Mouse (Mus musculus) CH12.LX (cell line): ENCODE data around the gene She. TPM values are rescaled to one million over a fixed set of nuclear protein-coding genes. Genes with fewer than 3 reads are reported as not detected.

Source experiments
- DNase-seq: peaks from one replicate; pipeline ENCODE4 v3.0.0-alpha.2; 2013; ENCODE audit errors: extremely low read depth
- H3K27ac ChIP-seq: 2 replicates; pipeline ENCODE4 v1.5.1; 2012; ENCODE audit warnings: low read depth, mild to moderate bottlenecking, control low read depth, moderate library complexity; ENCODE audit not compliant: insufficient read depth
- H3K27me3 ChIP-seq: replicated peaks from 2 replicates; pipeline ENCODE3; 2012; ENCODE audit warnings: inconsistent platforms
- H3K36me3 ChIP-seq, 2 experiments: replicated peaks in 1 of 2; 2 replicates each; pipeline versions ENCODE3 to v1.6.1; 2012; ENCODE audit warnings: inconsistent platforms in 1 of 2, low read length in 1 of 2, mild to moderate bottlenecking in 1 of 2, mixed read lengths in 1 of 2, moderate library complexity in 1 of 2; ENCODE audit not compliant: control insufficient read depth in 1 of 2, insufficient read depth in 1 of 2
- H3K4me1 ChIP-seq, 2 experiments: 2 replicates each; pipeline ENCODE4 v1.6.1; 2012; ENCODE audit warnings: inconsistent platforms in 1 of 2, moderate library complexity in 1 of 2; ENCODE audit not compliant: insufficient read depth in 2 of 2, control insufficient read depth in 1 of 2
- H3K4me2 ChIP-seq: 2 replicates; pipeline ENCODE4 v1.6.1; 2012; ENCODE audit warnings: low read depth, mild to moderate bottlenecking, control low read depth; ENCODE audit not compliant: poor library complexity, insufficient read depth, severe bottlenecking
- H3K4me3 ChIP-seq, 3 experiments: fragments of 150-350 bp in 1 of 3; sonication (generic) in 1 of 3; replicated peaks in 1 of 3; 2 replicates each; pipeline versions ENCODE3 to v1.5.1; 2011 to 2012; ENCODE audit warnings: low read depth in 2 of 3, low read length in 2 of 3, mild to moderate bottlenecking in 2 of 3, moderate library complexity in 2 of 3, control low read depth in 1 of 3, improper control_type of control experiment in 1 of 3, inconsistent platforms in 1 of 3, mixed read lengths in 1 of 3; ENCODE audit not compliant: poor library complexity in 1 of 3
- H3K79me2 ChIP-seq: replicated peaks from 2 replicates; pipeline ENCODE4 v1.6.1; 2012; ENCODE audit warnings: mild to moderate bottlenecking, moderate library complexity; ENCODE audit not compliant: control insufficient read depth, poor library complexity, insufficient read depth, severe bottlenecking; ENCODE audit errors: extremely low read depth
- H3K9ac ChIP-seq: 2 replicates; pipeline ENCODE4 v1.6.1; 2012; ENCODE audit warnings: low read depth, mild to moderate bottlenecking, control low read depth, moderate library complexity; ENCODE audit not compliant: insufficient read depth
- H3K9me3 ChIP-seq: replicated peaks from 2 replicates; pipeline ENCODE3; 2012; ENCODE audit warnings: low read length, inconsistent platforms, mixed read lengths
- BHLHE40 ChIP-seq: IDR thresholded peaks from 2 replicates; pipeline ENCODE4 v1.6.1; 2011; ENCODE audit warnings: mild to moderate bottlenecking, low read depth, low read length, improper control_type of control experiment
- CHD1 ChIP-seq: IDR thresholded peaks from 2 replicates; pipeline ENCODE4 v1.6.1; 2012; ENCODE audit warnings: low read depth, low read length, improper control_type of control experiment, inconsistent platforms
- CTCF ChIP-seq, 2 experiments: IDR thresholded peaks in 1 of 2; conservative IDR thresholded peaks in 1 of 2; 2 replicates each; pipeline ENCODE4 v1.5.1; 2011 to 2012; ENCODE audit warnings: low read depth in 2 of 2, low read length in 2 of 2, improper control_type of control experiment in 1 of 2, inconsistent platforms in 1 of 2, mild to moderate bottlenecking in 1 of 2, moderate library complexity in 1 of 2
- E2F4 ChIP-seq: IDR thresholded peaks from 2 replicates; pipeline ENCODE4 v1.6.1; 2011; ENCODE audit warnings: low read depth, low read length, improper control_type of control experiment; ENCODE audit not compliant: insufficient replicate concordance
- ETS1 ChIP-seq: conservative IDR thresholded peaks from 2 replicates; pipeline ENCODE4 v1.6.1; 2012; ENCODE audit warnings: low read depth, mild to moderate bottlenecking, inconsistent platforms, low read length, improper control_type of control experiment, moderate library complexity
- HCFC1 ChIP-seq: IDR thresholded peaks from 2 replicates; pipeline ENCODE4 v1.6.1; 2012; ENCODE audit warnings: low read depth, mild to moderate bottlenecking, inconsistent platforms, low read length, improper control_type of control experiment
- IRF4 ChIP-seq: IDR thresholded peaks from 2 replicates; pipeline ENCODE4 v1.6.1; 2014; ENCODE audit warnings: low read depth, mild to moderate bottlenecking, inconsistent platforms, low read length, improper control_type of control experiment
- JUN ChIP-seq: IDR thresholded peaks from 2 replicates; pipeline ENCODE4 v1.6.1; 2011; ENCODE audit warnings: low read depth, mild to moderate bottlenecking, low read length, improper control_type of control experiment, moderate library complexity; ENCODE audit not compliant: insufficient read depth
- MEF2A ChIP-seq: IDR thresholded peaks from 2 replicates; pipeline ENCODE4 v1.6.1; 2014; ENCODE audit warnings: low read depth, mild to moderate bottlenecking, inconsistent platforms, low read length, improper control_type of control experiment, borderline replicate concordance
- MXI1 ChIP-seq: IDR thresholded peaks from 2 replicates; pipeline ENCODE4 v1.6.1; 2011; ENCODE audit warnings: mild to moderate bottlenecking, low read depth, low read length, improper control_type of control experiment
- MYC ChIP-seq: IDR thresholded peaks from 2 replicates; pipeline ENCODE4 v1.6.1; 2011; ENCODE audit warnings: low read depth, mild to moderate bottlenecking, improper control_type of control experiment, low read length
- NRF1 ChIP-seq: IDR thresholded peaks from 2 replicates; pipeline ENCODE4 v1.6.1; 2014; ENCODE audit warnings: low read depth, mild to moderate bottlenecking, inconsistent platforms, low read length, improper control_type of control experiment, moderate library complexity
- POLR2AphosphoS2 ChIP-seq: IDR thresholded peaks from 2 replicates; pipeline ENCODE4 v1.6.1; 2011; ENCODE audit warnings: low read depth, low read length, improper control_type of control experiment
- RCOR1 ChIP-seq: conservative IDR thresholded peaks from 2 replicates; pipeline ENCODE4 v1.6.1; 2012; ENCODE audit warnings: low read depth, mild to moderate bottlenecking, inconsistent platforms, low read length, improper control_type of control experiment
- SMC3 ChIP-seq: IDR thresholded peaks from 2 replicates; pipeline ENCODE4 v1.6.1; 2011; ENCODE audit warnings: low read depth, low read length, improper control_type of control experiment
- TBP ChIP-seq: conservative IDR thresholded peaks from 2 replicates; pipeline ENCODE4 v1.6.1; 2011; ENCODE audit warnings: low read depth, low read length, improper control_type of control experiment
- TCF12 ChIP-seq: IDR thresholded peaks from 2 replicates; pipeline ENCODE4 v1.6.1; 2014; ENCODE audit warnings: low read depth, mild to moderate bottlenecking, inconsistent platforms, low read length, improper control_type of control experiment
- USF2 ChIP-seq: conservative IDR thresholded peaks from 2 replicates; pipeline ENCODE4 v1.6.1; 2011; ENCODE audit warnings: low read depth, low read length, improper control_type of control experiment
- ZC3H11A ChIP-seq: IDR thresholded peaks from 2 replicates; pipeline ENCODE4 v1.6.1; 2012; ENCODE audit warnings: low read depth, mild to moderate bottlenecking, inconsistent platforms, low read length, improper control_type of control experiment
- ZMIZ1 ChIP-seq: IDR thresholded peaks from 2 replicates; pipeline ENCODE4 v1.6.1; 2012; ENCODE audit warnings: low read depth, mild to moderate bottlenecking, inconsistent platforms, low read length, improper control_type of control experiment
- dilution Hi-C: fragments of 300-500 bp; cut with MboI; formaldehyde crosslinking; loops from 2 replicates; pipeline ENCODE4 v1.14.3; 2020; ENCODE audit warnings: low sequenced_read_pairs; ENCODE audit not compliant: extremely low pct_unique_long_range_greater_than_20kb, extremely low pct_ligation_motif_present
- in situ Hi-C: fragments of 300-500 bp; cut with MboI; formaldehyde crosslinking; loops from 3 replicates; pipeline ENCODE4 v1.14.3; 2019; ENCODE audit warnings: low sequenced_read_pairs, low pct_ligation_motif_present, low pct_unique_long_range_greater_than_20kb, mixed read lengths
- polyA plus RNA-seq: library from polyadenylated mRNA; unstranded; fragments of >175 nt; gene quantifications from 2 replicates; pipeline ENCODE4 v1.2.1, GENCODE M21; 2012; ENCODE audit warnings: low read depth; ENCODE audit not compliant: insufficient read length
- total RNA-seq, 2 experiments: library from RNA; depleted of rRNA; stranded (reverse); fragments of 300-350 nt in 1 of 2; fragments of >200 nt in 1 of 2; gene quantifications; 2 replicates each; pipeline ENCODE4 v1.2.3; 2012 to 2014

Gene She
- total and polyA plus RNA-seq, 3 experiments = not detected

- TF ChIP-seq IRF4 (no peak; the same call in 1 of the 2 replicates), JUN (no peak)
These were observed 29.7 kb upstream of the She start (continued) for GRCm38 (mm10) chr3:89801507-89801847.

- no peak overlapping the region for H3K4me2 ChIP-seq
- peaks cover 13 to 33% of the 10 kb centered on the region in 2 experiments for H3K4me1 ChIP-seq
- no peak overlapping the region for H3K4me3 ChIP-seq
- H3K27ac ChIP-seq = no peak overlapping the region
- no peaks in the 10 kb centered on the region for H3K27me3 ChIP-seq
- no peak for TF ChIP-seq TBP
- TF ChIP-seq MXI1 = no peak
- TF ChIP-seq RCOR1 = no peak
- no peak for TF ChIP-seq CHD1
- TF ChIP-seq BHLHE40 = no peak
- no peak for TF ChIP-seq ETS1
- no peak for TF ChIP-seq ZC3H11A
- no peak for TF ChIP-seq USF2
- TF ChIP-seq HCFC1 = no peak
- no peak for TF ChIP-seq MYC
- TF ChIP-seq NRF1 = no peak
- TF ChIP-seq SMC3 = no peak
- no peak for TF ChIP-seq POLR2AphosphoS2
- TF ChIP-seq MEF2A = no peak
- no peak for TF ChIP-seq ZMIZ1
- TF ChIP-seq TCF12 = no peak
- TF ChIP-seq, all 38 proteins: peak for 0
- Histone ChIP-seq H3K9ac (no peak overlapping the region), H3K9me3 (no peaks in the 10 kb centered on the region), H3K36me3 (no peaks in the 10 kb centered on the region), H3K79me2 (no peaks in the 10 kb centered on the region)
- dilution Hi-C loops (no loop called here), in situ Hi-C loops (no loop called here)
- no peak for DNase-seq
These were observed 28.3 kb upstream of the She start for GRCm38 (mm10) chr3:89802876-89803275.

DNA sequence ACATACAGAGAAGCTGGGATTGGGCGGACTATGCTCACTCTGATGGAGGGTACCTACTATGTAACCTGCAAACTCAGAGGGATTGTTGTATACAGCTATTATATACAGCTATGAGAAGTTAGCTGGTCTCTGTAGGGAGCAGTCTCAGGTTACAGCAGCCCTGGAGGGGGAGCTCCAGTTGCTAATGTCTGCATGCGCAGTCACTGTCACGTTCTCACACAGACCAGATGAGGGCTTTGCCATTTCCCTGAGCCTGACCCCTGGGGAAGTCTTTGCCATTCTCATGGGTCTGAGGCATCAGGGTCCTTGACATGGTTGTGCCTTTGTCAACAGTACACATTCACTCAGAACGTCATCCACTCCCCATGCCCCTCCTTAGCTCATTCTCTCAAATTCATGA, 26.0 kb upstream of the She start:
- Histone ChIP-seq H3K4me2 (no peak overlapping the region), H3K9me3 (no peaks in the 10 kb centered on the region), H3K79me2 (no peaks in the 10 kb centered on the region), H3K27ac (no peak overlapping the region), H3K4me1 (peaks cover 14 to 25% of the 10 kb centered on the region in 2 experiments), H3K9ac (no peak overlapping the region), H3K36me3 (no peaks in the 10 kb centered on the region), H3K27me3 (no peaks in the 10 kb centered on the region), H3K4me3 (no peak overlapping the region)
- in situ Hi-C loops (no loop called here), dilution Hi-C loops (no loop called here)
- TF ChIP-seq CTCF (conservative IDR thresholded peaks at IDR 0.05 in 1 of 2, IDR thresholded peaks at IDR 0.05 in 1 of 2; ENCODE audit: low read depth in 2 of 2, low read length in 2 of 2) (peak in 1 of 2 experiments; percentile 16; a peak in 1 of 4 replicates), SMC3 (no peak), E2F4 (no peak)
- DNase-seq = no peak
